Mouse (Mus musculus): ENCODE data around the gene Gm11115. TPM values are rescaled to one million over a fixed set of nuclear protein-coding genes. Genes with fewer than 3 reads are reported as not detected.

The Gm11115 gene
- not detected in 2 replicates for polyA plus RNA-seq (2012; rRNA removed)

GRCm38 (mm10) chr5:88153999-88154398, at the start of gene Gm11115:
Gm11115 (minus strand) TSS chr5:88154099.
- no peaks in the 10 kb centered on the region for H3K36me3 ChIP-seq (ENCODE audit: control insufficient read depth, insufficient read depth, low read length)
- no peak within 1 kb of the TSS for H3K27ac ChIP-seq (ENCODE audit: insufficient read depth, low read depth, low read length)
- H3K4me3 ChIP-seq (ENCODE audit: low read depth, low read length): no peak within 1 kb of the TSS
- H3K27me3 ChIP-seq (ENCODE audit: control insufficient read depth, insufficient read depth, low read length): no peaks in the 10 kb centered on the region
- no peaks in the 10 kb centered on the region for H3K4me1 ChIP-seq (ENCODE audit: control insufficient read depth, insufficient read depth, insufficient read length, low read length)
- TF ChIP-seq CTCF (IDR thresholded peaks at IDR 0.05; ENCODE audit: extremely low read depth, insufficient read length, insufficient replicate concordance, low read depth, low read length): no peak
- TF ChIP-seq POLR2A (IDR thresholded peaks at IDR 0.05; ENCODE audit: low read depth, low read length): no peak

GRCm38 (mm10) chr5:88111430-88111829, 42.5 kb downstream of the Gm11115 start, which contains the start of gene Gm11116:
Gm11116 (minus strand) TSS chr5:88111530.
- Histone ChIP-seq H3K27ac (ENCODE audit: insufficient read depth, low read depth, low read length) (no peak within 1 kb of the TSS), H3K4me3 (ENCODE audit: low read depth, low read length) (no peak within 1 kb of the TSS), H3K27me3 (ENCODE audit: control insufficient read depth, insufficient read depth, low read length) (no peaks in the 10 kb centered on the region), H3K36me3 (ENCODE audit: control insufficient read depth, insufficient read depth, low read length) (no peaks in the 10 kb centered on the region), H3K4me1 (ENCODE audit: control insufficient read depth, insufficient read depth, insufficient read length, low read length) (no peaks in the 10 kb centered on the region)
- no peak for TF ChIP-seq POLR2A (IDR thresholded peaks at IDR 0.05; ENCODE audit: low read depth, low read length)
- no peak for TF ChIP-seq CTCF (IDR thresholded peaks at IDR 0.05; ENCODE audit: extremely low read depth, insufficient read length, insufficient replicate concordance, low read depth, low read length)
- 66% methylated on average over 1 of the region's 1 CpGs for WGBS

Other genes starting within 250 kb of the Gm11115 start
- not detected in 2 replicates for gene Csn3, start 228.5 kb downstream of the Gm11115 start, polyA plus RNA-seq (2012; rRNA removed)
- gene 2310003L06Rik, start 184.6 kb downstream of the Gm11115 start, polyA plus RNA-seq (2012; rRNA removed): not detected in 2 replicates
- gene Gm28434, start 184.6 kb downstream of the Gm11115 start, polyA plus RNA-seq (2012; rRNA removed): not detected in 2 replicates
- not detected in 2 replicates for gene Cabs1, start 174.7 kb downstream of the Gm11115 start, polyA plus RNA-seq (2012; rRNA removed)
- gene Smr3a, start 151.6 kb downstream of the Gm11115 start, polyA plus RNA-seq (2012; rRNA removed): not detected in 2 replicates
- not detected in 2 replicates for gene Smr2, start 67.5 kb downstream of the Gm11115 start, polyA plus RNA-seq (2012; rRNA removed)
- gene Gm11116, start 42.6 kb downstream of the Gm11115 start, polyA plus RNA-seq (2012; rRNA removed): not detected in 2 replicates
- not detected in 2 replicates for gene Gm7714, start 114.8 kb upstream of the Gm11115 start, polyA plus RNA-seq (2012; rRNA removed)
- gene Prol1, start 163.2 kb upstream of the Gm11115 start, polyA plus RNA-seq (2012; rRNA removed): not detected in 2 replicates
- not detected in 2 replicates for gene Amtn, start 222.0 kb upstream of the Gm11115 start, polyA plus RNA-seq (2012; rRNA removed)